Mouse (Mus musculus) layer of hippocampus, adult 2 months (tissue): ENCODE measurements around the gene Gm13287. TPM values are rescaled to one million over a fixed set of nuclear protein-coding genes. Genes with fewer than 3 reads are reported as not detected.

Experiments used
- DNase-seq, 2 experiments: peaks; one replicate each; pipeline ENCODE4 v3.0.0; 2022; ENCODE audit warnings: low spot score in 2 of 2
- H3K27ac ChIP-seq: fragments of 200-600 bp; 2 replicates; pipeline ENCODE4 v1.8.1; 2022
- H3K4me3 ChIP-seq: fragments of 200-600 bp; 2 replicates; pipeline ENCODE4 v1.8.1; 2022; ENCODE audit warnings: mild to moderate bottlenecking
- CTCF ChIP-seq: fragments of 200-600 bp; conservative IDR thresholded peaks from 2 replicates; pipeline ENCODE4 v1.8.1; 2022; ENCODE audit warnings: antibody characterized with exemption, mild to moderate bottlenecking, moderate library complexity
- total RNA-seq, 2 experiments: library from RNA; stranded (reverse); gene quantifications; 2 replicates each; pipeline ENCODE4 v1.2.3; 2021

The Gm13287 gene
- total RNA-seq, 2 experiments from 2014 or later, result not detected

- peak; percentile 87 for TF ChIP-seq CTCF
- Histone ChIP-seq H3K27ac (no peak overlapping the region), H3K4me3 (no peak overlapping the region)
- peak in 1 of 2 experiments; percentile 23 for DNase-seq
Measured at GRCm38 (mm10) chr4:88838828-88839227, 35.8 kb downstream of the Gm13287 start.

DNA sequence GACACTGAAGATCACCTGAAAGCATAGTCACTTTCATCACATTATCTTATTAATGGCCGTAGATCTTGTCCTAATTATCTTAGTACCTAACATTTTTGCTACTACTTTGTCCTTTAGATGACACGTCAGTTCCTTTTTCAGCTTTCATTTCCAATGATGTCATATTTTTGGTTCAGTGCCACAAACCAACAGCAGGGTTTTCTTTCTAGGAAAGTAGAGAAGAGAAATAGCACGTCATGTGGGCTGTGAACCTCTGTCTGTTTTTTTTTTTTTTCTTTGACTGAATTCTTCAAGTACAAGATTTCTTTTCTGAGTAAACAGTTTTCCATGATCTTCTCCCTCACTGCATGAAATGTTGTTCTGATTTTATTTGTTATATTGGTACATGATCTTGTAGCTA, 37.0 kb downstream of the Gm13287 start:
- no peak overlapping the region for H3K27ac ChIP-seq
- no peak overlapping the region for H3K4me3 ChIP-seq
- no peak for TF ChIP-seq CTCF
- DNase-seq, result no peak

GRCm38 (mm10) chr4:88841438-88841911, 38.4 kb downstream of the Gm13287 start, which contains the start of gene Ifna4:
TSS of gene Ifna4 (plus strand) at chr4:88841861.
- no peak for DNase-seq
- Histone ChIP-seq H3K4me3 (no peak within 1 kb of the TSS), H3K27ac (no peak within 1 kb of the TSS)
- TF ChIP-seq CTCF, result no peak

DNA sequence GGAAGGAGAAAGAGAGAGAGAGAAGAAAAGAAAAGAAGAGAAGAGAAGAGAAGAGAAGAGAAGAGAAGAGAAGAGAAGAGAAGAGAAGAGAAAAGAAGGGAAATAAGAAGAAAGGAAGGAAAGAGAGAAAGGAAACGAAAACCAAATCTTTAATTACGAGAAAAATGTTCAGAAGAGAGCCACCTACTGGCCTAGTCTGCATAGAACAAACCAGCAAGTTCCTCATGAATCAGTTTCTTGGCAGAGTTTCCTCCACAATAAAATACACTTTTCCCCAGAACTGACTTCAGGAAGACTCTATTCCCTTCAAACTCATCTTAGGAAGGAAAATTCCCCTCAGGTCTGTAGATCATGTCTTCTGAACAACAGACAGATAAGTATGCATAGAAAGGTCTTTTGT, 42.3 kb downstream of the Gm13287 start:
- H3K4me3 ChIP-seq, result no peak overlapping the region
- H3K27ac ChIP-seq, result no peak overlapping the region
- TF ChIP-seq CTCF, result peak; percentile 72
- DNase-seq, result no peak

GRCm38 (mm10) chr4:88849698-88850097, 46.6 kb downstream of the Gm13287 start, which contains the start of gene Ifna1:
TSS of gene Ifna1 (plus strand) at chr4:88850087.
- no peak for DNase-seq

DNA sequence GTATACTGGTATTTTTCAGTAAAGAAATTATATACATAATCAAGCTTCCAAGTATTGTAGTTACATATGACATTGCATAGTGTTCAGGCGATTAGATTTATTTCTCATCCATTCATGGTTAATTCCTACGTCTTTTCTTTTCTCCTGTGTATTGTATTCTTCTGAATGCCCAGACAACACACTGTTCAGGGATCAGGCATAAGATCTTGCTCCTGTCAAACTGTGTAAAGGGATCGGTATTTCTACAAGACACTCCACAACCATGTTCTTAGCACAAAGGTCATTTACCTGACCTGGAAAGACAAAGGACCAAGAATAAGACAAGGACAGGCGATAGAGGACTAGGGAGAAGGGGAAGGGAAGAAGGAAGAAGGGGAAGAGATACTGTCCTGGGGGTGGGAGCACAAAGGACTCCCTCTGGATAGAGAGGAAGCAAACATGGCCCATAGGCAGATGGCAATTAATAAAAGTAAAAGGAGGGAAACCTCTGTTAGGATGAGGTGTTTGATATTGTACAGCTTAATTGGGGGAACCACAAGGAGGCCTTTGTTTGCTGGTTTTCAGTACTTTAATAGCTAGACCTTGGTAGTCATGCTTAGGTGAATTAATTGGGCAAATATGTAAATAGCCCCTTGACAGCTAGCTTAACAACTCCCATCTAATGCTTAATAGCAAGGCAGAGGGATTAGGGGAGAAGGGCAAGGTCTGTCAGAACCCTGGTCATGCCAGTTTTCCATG, 48.1 kb downstream of the Gm13287 start:
- Histone ChIP-seq H3K27ac (no peak overlapping the region), H3K4me3 (no peak overlapping the region)
- DNase-seq, result no peak
- no peak for TF ChIP-seq CTCF

More at GRCm38 (mm10) chr4:88849698-88850097, 46.6 kb downstream of the Gm13287 start, which contains the start of gene Ifna1:
- Histone ChIP-seq H3K27ac (no peak within 1 kb of the TSS), H3K4me3 (no peak within 1 kb of the TSS)
- TF ChIP-seq CTCF, result no peak

Other genes starting within 250 kb of the Gm13287 start
- not detected for gene Ifna15, start 245.0 kb upstream of the Gm13287 start, total RNA-seq
- not detected for gene Ifna14, start 231.5 kb upstream of the Gm13287 start, total RNA-seq
- gene Ifna9, start 210.9 kb upstream of the Gm13287 start, total RNA-seq, result not detected
- gene Ifna12, start 199.9 kb upstream of the Gm13287 start, total RNA-seq, result not detected
- not detected for gene C87499, start 168.8 kb upstream of the Gm13287 start, total RNA-seq
- gene Ifna13, start 158.8 kb upstream of the Gm13287 start, total RNA-seq, result not detected
- gene Ifna16, start 126.3 kb upstream of the Gm13287 start, total RNA-seq, result not detected
- not detected for gene Ifna2, start 119.3 kb upstream of the Gm13287 start, total RNA-seq
- not detected for gene Ifnab, start 111.9 kb upstream of the Gm13287 start, total RNA-seq
- gene Gm26566, start 81.4 kb upstream of the Gm13287 start, total RNA-seq, result 1 to 10 TPM; 1.3 to 1.5 TPM
- gene Klhl9, start 80.8 kb upstream of the Gm13287 start, total RNA-seq, result 100 to 1,000 TPM; 105 to 107 TPM
- gene Gm13271, start 48.4 kb upstream of the Gm13287 start, total RNA-seq, result not detected
- gene Gm13283, start 43.1 kb upstream of the Gm13287 start, total RNA-seq, result not detected
- gene Gm13290, start 29.4 kb upstream of the Gm13287 start, total RNA-seq, result not detected
- not detected for gene Gm13289, start 26.3 kb upstream of the Gm13287 start, total RNA-seq
- not detected for gene Gm13272, start 23.4 kb upstream of the Gm13287 start, total RNA-seq
- gene Ifnz, start 21.1 kb upstream of the Gm13287 start, total RNA-seq, result not detected
- not detected for gene Gm13276, start 17.5 kb upstream of the Gm13287 start, total RNA-seq
- gene Gm13277, start 14.6 kb upstream of the Gm13287 start, total RNA-seq, result not detected
- not detected for gene Gm13278, start 11.7 kb upstream of the Gm13287 start, total RNA-seq
- not detected for gene Gm13275, start 8.8 kb upstream of the Gm13287 start, total RNA-seq
- not detected for gene Gm13279, start 5.9 kb upstream of the Gm13287 start, total RNA-seq
- gene Gm13285, start 3.6 kb upstream of the Gm13287 start, total RNA-seq, result not detected
- not detected for gene Gm13288, start 2.3 kb downstream of the Gm13287 start, total RNA-seq
- not detected for gene Ifna7, start 13.0 kb downstream of the Gm13287 start, total RNA-seq
- not detected for gene Ifna11, start 16.7 kb downstream of the Gm13287 start, total RNA-seq
- gene Ifna6, start 24.2 kb downstream of the Gm13287 start, total RNA-seq, result not detected
- gene Ifna5, start 32.3 kb downstream of the Gm13287 start, total RNA-seq, result not detected
- gene Ifna4, start 38.6 kb downstream of the Gm13287 start, total RNA-seq, result not detected
- gene Ifna1, start 46.8 kb downstream of the Gm13287 start, total RNA-seq, result not detected
- not detected for gene Ifne, start 76.9 kb downstream of the Gm13287 start, total RNA-seq